Mouse (Mus musculus) testis, adult 10 weeks (tissue): ENCODE data around the gene Zbtb42. TPM values are rescaled to one million over a fixed set of nuclear protein-coding genes. Genes with fewer than 3 reads are reported as not detected.

Experiments used
- polyA plus RNA-seq: library from polyadenylated mRNA; stranded (reverse); fragments of 350-450 nt; fragmentation: Illumina TruSeq; extraction: RNeasy Lipid Tissue Mini Kit (QIAGEN cat#74804); gene quantifications from one replicate; pipeline ENCODE4 v1.2.3, GENCODE M21; 2014; ENCODE audit warnings: low read depth, low replicate concordance

The Zbtb42 gene
- polyA plus RNA-seq: 2.4 TPM

DNA sequence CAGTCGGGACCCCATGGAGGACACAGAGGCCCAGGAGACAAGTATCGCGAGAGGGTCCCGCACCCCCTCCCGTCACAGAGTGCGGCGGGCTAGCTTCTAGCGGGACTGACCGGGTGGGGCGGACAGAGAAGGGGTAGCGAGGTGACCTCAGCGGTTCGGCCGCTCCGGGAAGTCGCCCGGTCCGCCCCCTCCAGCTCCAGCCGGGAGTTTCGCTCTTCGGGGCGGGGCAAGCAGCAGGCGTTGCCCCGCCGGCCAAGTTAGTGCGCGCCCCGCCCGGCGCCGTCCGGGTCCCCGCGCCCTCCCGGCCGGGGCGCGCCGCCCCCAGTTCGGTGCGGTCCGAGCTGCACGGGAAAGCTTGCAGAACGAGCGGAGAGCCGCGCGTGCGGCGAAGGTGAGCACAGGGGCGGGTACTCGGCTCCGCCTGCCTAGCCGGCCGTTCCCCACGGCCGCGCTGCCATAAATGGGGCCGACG lies at the start of gene Zbtb42:
Gene Zbtb42 (plus strand): TSS at position 274 of the 472 bp plus-strand sequence.

DNA sequence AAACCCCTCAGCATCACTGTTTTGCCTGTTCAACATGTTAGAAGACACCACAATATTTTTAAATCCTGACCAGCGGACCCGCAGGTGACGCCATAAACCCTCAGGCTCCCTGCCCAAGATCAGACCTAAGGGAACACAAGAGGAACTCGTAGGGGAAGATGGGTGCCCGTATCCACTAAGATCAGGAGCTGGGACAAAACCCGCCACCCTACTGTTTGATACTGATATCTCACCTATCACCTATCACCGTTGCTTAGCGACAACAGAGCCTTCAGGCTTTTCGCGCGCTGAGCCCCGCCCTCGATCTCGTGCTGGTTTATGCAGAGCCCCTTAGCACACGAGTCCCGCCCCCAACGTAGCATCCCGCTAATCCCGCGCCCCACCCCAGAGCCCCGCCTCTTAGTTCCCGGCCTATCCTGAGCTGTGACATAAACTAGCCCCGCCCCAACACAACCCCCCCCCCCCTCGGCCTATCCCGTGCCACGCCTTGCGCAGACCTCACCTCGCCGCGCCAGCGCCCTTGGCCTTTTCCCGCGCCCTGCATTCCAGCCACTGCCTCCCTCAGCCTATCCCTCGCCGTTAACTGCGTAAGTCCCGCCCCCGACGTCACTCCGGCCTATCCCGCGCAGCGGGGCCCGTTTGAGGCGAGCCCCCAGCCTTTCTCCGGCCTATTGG lies 34.3 kb upstream of the Zbtb42 start, which contains the start of gene Siva1:
Gene Siva1 (plus strand): TSS at position 500 of the 675 bp plus-strand sequence.

DNA sequence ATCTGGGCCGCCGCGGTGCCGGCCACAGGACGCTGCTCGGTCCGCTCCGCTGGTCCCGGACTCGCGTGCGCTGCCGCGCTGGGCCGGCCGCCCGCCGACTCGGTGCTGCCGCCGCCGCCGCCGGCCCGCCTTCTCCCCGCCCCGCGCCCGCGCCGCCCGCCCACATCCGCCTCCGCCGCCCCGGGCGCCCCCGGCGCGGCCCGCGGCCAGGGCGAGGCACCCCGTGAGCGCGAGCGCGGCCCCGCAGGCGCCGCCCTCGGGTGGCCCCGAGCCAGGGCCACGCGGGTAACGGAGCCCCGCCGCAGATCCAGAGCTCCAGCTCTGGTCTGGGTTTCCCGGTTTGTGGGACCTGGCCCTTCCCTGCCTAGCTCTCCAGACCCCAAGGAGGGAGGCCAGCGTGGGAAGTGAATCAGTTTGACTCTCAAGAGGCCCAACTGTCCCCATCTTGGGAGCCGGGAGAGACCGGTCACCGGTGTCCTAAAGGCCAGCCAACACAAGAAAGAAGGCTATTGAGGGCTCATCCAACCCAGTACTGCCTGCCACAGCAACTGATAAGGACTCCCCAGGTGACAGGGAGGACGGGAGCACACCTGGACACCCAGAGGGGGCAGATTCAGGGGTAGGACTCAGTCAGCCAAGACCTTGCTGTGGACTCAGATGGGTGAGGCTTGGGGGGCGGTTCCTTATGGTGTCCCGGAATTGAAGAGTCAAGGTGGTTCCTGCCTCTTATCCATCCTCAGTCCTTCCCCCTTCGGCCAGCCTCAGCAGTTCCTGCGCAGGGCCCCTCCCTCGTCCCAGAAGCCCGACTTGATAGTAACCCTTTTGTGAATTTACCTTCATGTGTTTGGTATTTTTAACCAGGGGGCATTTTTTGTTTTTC lies 4.3 kb upstream of the Zbtb42 start, which contains the start of gene Akt1:
Gene Akt1 (minus strand): TSS at position 753 of the 880 bp plus-strand sequence.

DNA sequence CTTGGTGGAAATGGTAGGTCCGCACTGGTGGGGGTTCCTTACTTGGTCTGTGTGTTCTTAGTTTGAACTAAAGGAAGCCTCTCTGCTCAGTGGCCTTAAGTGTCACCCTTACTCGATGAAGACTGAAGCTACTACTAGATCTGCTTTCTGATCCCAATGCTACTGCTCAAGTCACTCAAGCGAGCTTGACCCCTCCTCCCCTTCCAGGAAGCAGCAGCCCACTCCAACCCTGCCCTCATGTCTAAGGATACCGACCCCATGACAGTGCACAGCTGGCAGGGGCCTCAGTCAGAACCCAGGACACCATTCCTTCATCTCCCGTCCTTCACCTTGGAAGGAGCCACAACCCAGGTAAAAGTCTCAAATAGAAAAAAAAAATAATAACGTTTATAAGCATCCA lies 41.6 kb downstream of the Zbtb42 start, which contains the start of gene Cep170b:
Gene Cep170b (plus strand): TSS at position 240 of the 400 bp plus-strand sequence.

Other genes starting within 250 kb of the Zbtb42 start
- not detected for gene A530016L24Rik, start 189.4 kb upstream of the Zbtb42 start, polyA plus RNA-seq
- gene Tmem179, start 162.1 kb upstream of the Zbtb42 start, polyA plus RNA-seq: not detected
- 0.10 TPM for gene Inf2, start 90.0 kb upstream of the Zbtb42 start, polyA plus RNA-seq
- gene Adssl1, start 58.8 kb upstream of the Zbtb42 start, polyA plus RNA-seq: 0.70 TPM
- 2.6 TPM for gene Siva1, start 34.1 kb upstream of the Zbtb42 start, polyA plus RNA-seq
- 1.3 TPM for gene Akt1, start 3.9 kb upstream of the Zbtb42 start, polyA plus RNA-seq
- 12.5 TPM for gene Cep170b, start 41.6 kb downstream of the Zbtb42 start, polyA plus RNA-seq
- 0.87 TPM for gene Pld4, start 81.8 kb downstream of the Zbtb42 start, polyA plus RNA-seq
- gene Ahnak2, start 123.8 kb downstream of the Zbtb42 start, polyA plus RNA-seq: 0.41 TPM
- gene Clba1, start 130.1 kb downstream of the Zbtb42 start, polyA plus RNA-seq: 6.0 TPM
- gene Cdca4, start 150.6 kb downstream of the Zbtb42 start, polyA plus RNA-seq: 10.3 TPM
- not detected for gene Gpr132, start 189.4 kb downstream of the Zbtb42 start, polyA plus RNA-seq